Mouse (Mus musculus) MEL (cell line): Measurements from ENCODE around the gene Tfap2c. TPM values are rescaled to one million over a fixed set of nuclear protein-coding genes. Genes with fewer than 3 reads are reported as not detected.

Experiments
- DNase-seq: peaks from one replicate; pipeline ENCODE4 v3.0.0; 2011; ENCODE audit warnings: low read depth, low spot score
- H3K27ac ChIP-seq: 2 replicates; pipeline ENCODE4 v1.5.1; 2012; ENCODE audit warnings: low read depth, mild to moderate bottlenecking, control low read depth, low read length, moderate library complexity; ENCODE audit not compliant: control insufficient read depth
- H3K27me3 ChIP-seq, 2 experiments: fragments of 150-350 bp in 1 of 2; sonication (generic) in 1 of 2; 2 replicates each; pipeline ENCODE4 v1.6.1; 2012; ENCODE audit warnings: low read length in 2 of 2, mild to moderate bottlenecking in 2 of 2, improper control_type of control experiment in 1 of 2, moderate library complexity in 1 of 2; ENCODE audit not compliant: insufficient read depth in 2 of 2, control insufficient read depth in 1 of 2
- H3K36me3 ChIP-seq, 2 experiments: 2 replicates each; pipeline ENCODE4 v1.6.1; 2012 to 2014; ENCODE audit warnings: low read length in 2 of 2, improper control_type of control experiment in 1 of 2, inconsistent platforms in 1 of 2, mild to moderate bottlenecking in 1 of 2; ENCODE audit not compliant: insufficient read depth in 2 of 2, control insufficient read depth in 1 of 2
- H3K4me1 ChIP-seq, 2 experiments: fragments of 150-350 bp in 1 of 2; sonication (generic) in 1 of 2; 2 replicates each; pipeline ENCODE4 v1.6.1; 2012; ENCODE audit warnings: low read length in 2 of 2, improper control_type of control experiment in 1 of 2, mild to moderate bottlenecking in 1 of 2; ENCODE audit not compliant: insufficient read depth in 2 of 2, control insufficient read depth in 1 of 2
- H3K4me3 ChIP-seq, 2 experiments: fragments of 150-350 bp in 1 of 2; sonication (generic) in 1 of 2; 2 replicates each; pipeline ENCODE4 v1.5.1; 2012; ENCODE audit warnings: low read depth in 2 of 2, low read length in 2 of 2, mild to moderate bottlenecking in 2 of 2, moderate library complexity in 2 of 2, control low read depth in 1 of 2, improper control_type of control experiment in 1 of 2; ENCODE audit not compliant: control insufficient read depth in 1 of 2, insufficient read depth in 1 of 2
- H3K79me2 ChIP-seq: 2 replicates; pipeline ENCODE4 v1.6.1; 2012; ENCODE audit warnings: mild to moderate bottlenecking, low read length, moderate library complexity; ENCODE audit not compliant: control insufficient read depth, poor library complexity, insufficient read depth
- H3K9ac ChIP-seq: 2 replicates; pipeline ENCODE4 v1.6.1; 2012; ENCODE audit warnings: low read depth, mild to moderate bottlenecking, control low read depth, low read length, moderate library complexity; ENCODE audit not compliant: control insufficient read depth, poor library complexity, severe bottlenecking
- H3K9me3 ChIP-seq: fragments of 150-350 bp; sonication (generic); replicated peaks from 2 replicates; pipeline ENCODE4 v1.6.1; 2012; ENCODE audit warnings: mild to moderate bottlenecking, low read length, improper control_type of control experiment, moderate library complexity; ENCODE audit not compliant: insufficient read depth
- CHD1 ChIP-seq: IDR thresholded peaks from 2 replicates; pipeline ENCODE4 v1.6.1; 2012; ENCODE audit warnings: low read depth, mild to moderate bottlenecking, inconsistent platforms, low read length, improper control_type of control experiment
- E2F4 ChIP-seq: IDR thresholded peaks from 2 replicates; pipeline ENCODE4 v1.6.1; 2011; ENCODE audit warnings: low read depth, low read length, improper control_type of control experiment, borderline replicate concordance
- ELF1 ChIP-seq: IDR thresholded peaks from 2 replicates; pipeline ENCODE4 v1.6.1; 2014; ENCODE audit warnings: low read depth, mild to moderate bottlenecking, inconsistent platforms, low read length, improper control_type of control experiment, moderate library complexity
- EP300 ChIP-seq, 2 experiments: IDR thresholded peaks; 2 replicates each; pipeline ENCODE4 v1.6.1; 2011; ENCODE audit warnings: improper control_type of control experiment in 2 of 2, low read length in 2 of 2, low read depth in 1 of 2, mild to moderate bottlenecking in 1 of 2
- ETS1 ChIP-seq: IDR thresholded peaks from 2 replicates; pipeline ENCODE4 v1.6.1; 2012; ENCODE audit warnings: low read depth, mild to moderate bottlenecking, inconsistent platforms, low read length, improper control_type of control experiment, moderate library complexity
- GABPA ChIP-seq: IDR thresholded peaks from 2 replicates; pipeline ENCODE4 v1.6.1; 2012; ENCODE audit warnings: low read depth, mild to moderate bottlenecking, inconsistent platforms, low read length, improper control_type of control experiment, moderate library complexity
- GATA1 ChIP-seq: IDR thresholded peaks from 2 replicates; pipeline ENCODE4 v1.6.1; 2011; ENCODE audit warnings: low read depth, low read length, improper control_type of control experiment
- HCFC1 ChIP-seq: IDR thresholded peaks from 2 replicates; pipeline ENCODE4 v1.6.1; 2012; ENCODE audit warnings: low read depth, mild to moderate bottlenecking, inconsistent platforms, low read length, improper control_type of control experiment, moderate library complexity
- JUND ChIP-seq: IDR thresholded peaks from 2 replicates; pipeline ENCODE4 v1.6.1; 2011; ENCODE audit warnings: low read depth, mild to moderate bottlenecking, improper control_type of control experiment, low read length
- MAX ChIP-seq: IDR thresholded peaks from 2 replicates; pipeline ENCODE4 v1.6.1; 2011; ENCODE audit warnings: low read length, improper control_type of control experiment
- MAZ ChIP-seq: IDR thresholded peaks from 2 replicates; pipeline ENCODE4 v1.6.1; 2012; ENCODE audit warnings: low read depth, mild to moderate bottlenecking, inconsistent platforms, low read length, improper control_type of control experiment
- MEF2A ChIP-seq: IDR thresholded peaks from 2 replicates; pipeline ENCODE4 v1.6.1; 2014; ENCODE audit warnings: low read depth, mild to moderate bottlenecking, inconsistent platforms, low read length, improper control_type of control experiment; ENCODE audit not compliant: poor library complexity, insufficient replicate concordance, severe bottlenecking; ENCODE audit errors: extremely low read depth
- MXI1 ChIP-seq: IDR thresholded peaks from 2 replicates; pipeline ENCODE4 v1.6.1; 2011; ENCODE audit warnings: mild to moderate bottlenecking, low read depth, low read length, improper control_type of control experiment
- NELFE ChIP-seq: IDR thresholded peaks from 2 replicates; pipeline ENCODE4 v1.6.1; 2011; ENCODE audit warnings: low read depth, low read length, improper control_type of control experiment
- POLR2A ChIP-seq, 2 experiments: IDR thresholded peaks; 2 replicates each; pipeline ENCODE4 v1.6.1; 2011 to 2012; ENCODE audit warnings: low read length in 2 of 2, mild to moderate bottlenecking in 2 of 2, control low read depth in 1 of 2, improper control_type of control experiment in 1 of 2, low read depth in 1 of 2, moderate library complexity in 1 of 2; ENCODE audit not compliant: control insufficient read depth in 1 of 2, insufficient read depth in 1 of 2, poor library complexity in 1 of 2
- POLR2AphosphoS2 ChIP-seq: IDR thresholded peaks from 2 replicates; pipeline ENCODE4 v1.6.1; 2011; ENCODE audit warnings: low read length, improper control_type of control experiment
- POLR2AphosphoS5 ChIP-seq: IDR thresholded peaks from 2 replicates; pipeline ENCODE4 v1.6.1; 2012; ENCODE audit warnings: low read depth, borderline replicate concordance, mild to moderate bottlenecking, inconsistent platforms, low read length, moderate library complexity, mixed read lengths
- SIN3A ChIP-seq: IDR thresholded peaks from 2 replicates; pipeline ENCODE4 v1.6.1; 2012; ENCODE audit warnings: low read length, improper control_type of control experiment, inconsistent platforms
- TCF12 ChIP-seq: IDR thresholded peaks from 2 replicates; pipeline ENCODE4 v1.6.1; 2014; ENCODE audit warnings: low read depth, mild to moderate bottlenecking, inconsistent platforms, low read length, improper control_type of control experiment, moderate library complexity
- UBTF ChIP-seq: IDR thresholded peaks from 2 replicates; pipeline ENCODE4 v1.6.1; 2012; ENCODE audit warnings: low read depth, mild to moderate bottlenecking, inconsistent platforms, low read length, improper control_type of control experiment, moderate library complexity, borderline replicate concordance; ENCODE audit not compliant: insufficient read depth
- USF1 ChIP-seq: IDR thresholded peaks from 2 replicates; pipeline ENCODE4 v1.6.1; 2014; ENCODE audit warnings: low read depth, mild to moderate bottlenecking, inconsistent platforms, low read length, improper control_type of control experiment, moderate library complexity
- ZKSCAN1 ChIP-seq: IDR thresholded peaks from 2 replicates; pipeline ENCODE4 v1.6.1; 2012; ENCODE audit warnings: low read depth, mild to moderate bottlenecking, inconsistent platforms, low read length, improper control_type of control experiment, moderate library complexity
- polyA plus RNA-seq, 2 experiments: library from polyadenylated mRNA; stranded (reverse) in 1 of 2; unstranded in 1 of 2; fragments of >175 nt in 1 of 2; fragments of >200 nt in 1 of 2; gene quantifications; 2 replicates each; pipeline versions ENCODE4 v1.2.1 to v1.2.4; 2012; ENCODE audit warnings: low replicate concordance in 2 of 2, low read depth in 1 of 2; ENCODE audit not compliant: insufficient read length in 2 of 2, insufficient read depth in 1 of 2, missing spikeins in 1 of 2
- total RNA-seq: library from RNA; depleted of rRNA; stranded (reverse); fragments of 300-350 nt; gene quantifications from 2 replicates; pipeline ENCODE4 v1.2.3, GENCODE M21; 2012

Tfap2c gene
- total and polyA plus RNA-seq, 3 experiments: not detected

DNA sequence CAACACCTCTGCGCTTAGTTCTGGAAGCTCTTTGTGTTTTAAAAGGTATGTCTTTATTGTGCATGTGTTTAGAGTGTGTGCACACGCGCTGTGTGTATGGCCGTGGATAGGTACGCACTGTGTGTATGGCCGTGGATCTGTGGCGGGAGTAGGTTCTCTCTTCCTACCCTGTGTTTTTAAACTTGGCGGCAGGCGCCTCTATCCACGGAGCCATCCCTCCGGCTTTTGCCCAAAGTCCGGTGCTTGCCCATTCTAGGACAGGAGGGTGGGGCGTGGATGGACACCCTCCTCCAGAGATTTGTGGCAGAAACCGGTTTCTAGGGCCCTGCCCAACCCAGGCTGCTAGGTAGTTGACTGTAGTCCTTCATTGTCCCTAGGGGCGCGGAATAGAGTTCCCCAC, 2.8 kb upstream of the Tfap2c start:
- Histone ChIP-seq H3K79me2 (no peaks in the 10 kb centered on the region), H3K9ac (no peak overlapping the region), H3K27me3 (no peaks in the 10 kb centered on the region), H3K9me3 (no peaks in the 10 kb centered on the region), H3K27ac (no peak overlapping the region), H3K36me3 (no peaks in the 10 kb centered on the region), H3K4me1 (no peaks in the 10 kb centered on the region), H3K4me3 (no peak overlapping the region)
- TF ChIP-seq USF1 (no peak), POLR2AphosphoS5 (no peak), E2F4 (no peak), ETS1 (no peak), POLR2A (IDR thresholded peaks at IDR 0.05; ENCODE audit: control insufficient read depth in 1 of 2, insufficient read depth in 1 of 2, low read depth in 1 of 2, low read length in 2 of 2, poor library complexity in 1 of 2) (no peak), MXI1 (no peak), ELF1 (no peak), SIN3A (no peak), POLR2AphosphoS2 (no peak), MAX (no peak), GABPA (no peak), MEF2A (no peak), NELFE (no peak), UBTF (no peak), GATA1 (no peak), EP300 (IDR thresholded peaks at IDR 0.05; ENCODE audit: low read depth in 1 of 2, low read length in 2 of 2) (no peak), ZKSCAN1 (no peak), TCF12 (no peak)
- no peak for DNase-seq

DNA sequence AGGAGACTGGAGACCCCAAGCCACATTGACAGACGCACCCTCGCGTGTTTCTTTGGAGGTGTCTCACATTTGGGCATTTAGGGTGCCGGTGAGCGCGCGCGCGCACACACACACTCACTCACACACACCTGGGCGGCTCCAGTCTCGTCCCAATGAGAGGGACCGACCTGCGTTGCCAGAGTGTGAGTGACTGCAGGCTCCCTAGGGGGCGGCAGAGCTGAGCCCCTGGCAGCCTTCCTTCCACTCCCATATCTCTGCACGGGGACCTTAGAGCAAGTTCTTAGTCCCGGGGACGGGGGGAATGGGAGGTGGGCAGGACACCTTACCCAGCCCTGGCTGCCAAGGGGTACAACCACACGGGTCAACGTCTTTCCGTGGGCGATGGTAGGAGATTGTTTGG, 2.3 kb upstream of the Tfap2c start:
- Histone ChIP-seq H3K36me3 (no peaks in the 10 kb centered on the region), H3K27ac (no peak overlapping the region), H3K4me3 (no peak overlapping the region), H3K9ac (no peak overlapping the region), H3K4me1 (no peaks in the 10 kb centered on the region), H3K9me3 (no peaks in the 10 kb centered on the region), H3K79me2 (no peaks in the 10 kb centered on the region), H3K27me3 (no peaks in the 10 kb centered on the region)
- TF ChIP-seq HCFC1: no peak
- TF ChIP-seq CHD1: no peak
- TF ChIP-seq SIN3A: no peak
- TF ChIP-seq JUND: no peak
- no peak for TF ChIP-seq MAZ
- no peak for TF ChIP-seq ZKSCAN1
- no peak for TF ChIP-seq E2F4
- no peak for DNase-seq
